Mouse (Mus musculus): ENCODE measurements around the gene Ipo9. TPM values are rescaled to one million over a fixed set of nuclear protein-coding genes. Genes with fewer than 3 reads are reported as not detected.

Ipo9 gene
- 82.7 TPM for polyA plus RNA-seq (2017; shearing (Covaris generic))

DNA sequence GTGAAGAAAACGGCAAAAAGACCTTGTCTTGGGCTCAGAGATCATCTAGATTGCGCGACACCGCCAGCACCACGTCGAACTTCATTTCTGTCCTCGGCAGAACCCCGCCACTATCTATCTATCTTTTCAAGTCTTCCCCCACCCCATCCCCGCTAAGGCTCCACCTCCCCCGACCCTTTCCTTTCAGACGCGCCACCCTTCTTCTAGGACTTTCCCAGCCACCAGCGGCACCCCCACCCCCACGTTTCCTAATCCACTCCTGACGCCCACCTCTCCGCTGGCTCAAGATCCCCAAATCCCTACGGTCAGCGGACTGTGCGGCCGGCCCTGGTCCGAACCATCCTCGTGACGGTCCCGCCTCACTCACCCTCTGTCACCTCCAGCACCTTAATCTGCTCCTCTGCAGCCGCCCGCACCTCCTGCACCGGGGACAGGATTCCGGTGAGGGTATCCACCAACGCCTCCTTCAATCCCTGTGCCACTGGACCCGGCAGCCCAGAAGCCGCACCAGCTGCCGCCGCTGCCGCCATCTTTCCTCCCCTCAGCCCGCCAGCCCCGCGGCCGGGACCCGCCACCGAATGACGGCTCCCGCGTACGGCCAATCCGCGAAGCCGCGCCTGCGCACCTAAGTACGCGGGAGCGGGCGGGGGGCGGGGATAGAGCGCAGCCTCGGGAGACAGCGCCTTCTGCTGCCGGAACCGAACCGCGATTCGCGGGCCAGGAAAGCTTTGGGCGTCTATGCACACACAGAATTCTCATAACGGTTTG is at the start of gene Ipo9:
Gene Ipo9 (minus strand): TSS at position 599 of the 768 bp plus-strand sequence.

DNA sequence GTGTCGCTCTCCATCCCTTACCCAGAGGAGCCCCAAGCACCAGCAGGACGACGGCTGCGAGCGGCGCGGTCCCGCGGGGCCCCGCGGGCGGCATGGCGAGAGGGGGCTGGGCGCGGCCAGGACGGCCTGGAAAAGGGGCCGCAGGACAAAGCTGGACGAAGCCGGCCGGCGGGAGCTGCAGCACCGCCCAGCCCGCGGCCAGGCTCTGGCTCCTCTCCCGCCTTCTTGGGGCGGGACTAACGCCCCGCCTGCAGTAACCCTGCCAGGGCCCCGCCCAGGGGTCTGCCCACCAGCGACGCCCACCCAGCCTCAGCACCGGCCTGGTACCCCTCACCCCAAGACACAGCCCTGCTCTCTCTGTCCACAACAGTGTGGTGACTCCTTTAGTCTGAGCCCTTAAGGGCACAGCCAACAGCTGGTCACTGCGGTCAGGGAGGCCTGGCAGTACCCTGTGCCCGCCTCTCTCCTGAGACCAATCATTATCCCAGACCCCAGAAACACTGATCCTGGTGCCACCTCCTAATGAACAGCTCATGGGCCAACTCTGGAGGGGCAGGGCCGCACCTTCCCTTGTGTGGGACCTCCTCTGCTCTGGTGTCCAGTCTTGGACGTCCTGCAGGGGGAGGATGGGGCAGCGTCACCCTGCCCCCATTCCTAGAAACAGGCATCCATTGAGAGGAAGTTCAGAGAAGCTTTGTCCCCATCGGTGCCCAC is 55.3 kb downstream of the Ipo9 start, which contains the start of gene Shisa4:
Gene Shisa4 (minus strand): TSS at position 370 of the 714 bp plus-strand sequence.

Other genes with a start within 250 kb of the Ipo9 start
- not detected for gene Elf3, start 171.9 kb downstream of the Ipo9 start, polyA plus RNA-seq (2017; shearing (Covaris generic))
- gene Rnpep, start 146.4 kb downstream of the Ipo9 start, polyA plus RNA-seq (2017; shearing (Covaris generic)), result 24.0 TPM
- gene Timm17a, start 116.7 kb downstream of the Ipo9 start, polyA plus RNA-seq (2017; shearing (Covaris generic)), result 162 TPM
- not detected for gene Lmod1, start 105.7 kb downstream of the Ipo9 start, polyA plus RNA-seq (2017; shearing (Covaris generic))
- not detected for gene Shisa4, start 55.3 kb downstream of the Ipo9 start, polyA plus RNA-seq (2017; shearing (Covaris generic))
- 0.50 TPM for gene Nav1, start 176.8 kb upstream of the Ipo9 start, polyA plus RNA-seq (2017; shearing (Covaris generic))

Data from CD4-positive, CD25-positive, alpha-beta regulatory T cell, adult 9 weeks (primary cell).